Mouse (Mus musculus): ENCODE measurements around the gene Magoh. TPM values are rescaled to one million over a fixed set of nuclear protein-coding genes. Genes with fewer than 3 reads are reported as not detected.

The Magoh gene
- polyA plus RNA-seq, 1 experiment, result 29.4 TPM

- 83% methylated on average over 5 of the region's 5 CpGs for WGBS
- H3K4me3 ChIP-seq (ENCODE audit: extremely low read depth, insufficient read depth, insufficient read length), result no peak overlapping the region
- no peaks in the 10 kb centered on the region for H3K4me1 ChIP-seq (ENCODE audit: control insufficient read depth, insufficient read depth, insufficient read length)
- no peaks in the 10 kb centered on the region for H3K27me3 ChIP-seq (ENCODE audit: control insufficient read depth, insufficient read depth, low read length)
- no peak for DNase-seq (ENCODE audit: low read depth in 1 of 2, low spot score in 2 of 2)
- no peaks in the 10 kb centered on the region for H3K36me3 ChIP-seq (ENCODE audit: control insufficient read depth, insufficient read depth, low read length)
- no peak overlapping the region for H3K27ac ChIP-seq (ENCODE audit: insufficient read depth, low read length)
- no peak for TF ChIP-seq POLR2A (IDR thresholded peaks at IDR 0.05; ENCODE audit: low read depth, low read length)
- no peak for TF ChIP-seq CTCF (IDR thresholded peaks at IDR 0.05; ENCODE audit: extremely low read depth, insufficient read depth, insufficient read length, insufficient replicate concordance)
These were observed 44.0 kb upstream of the Magoh start for GRCm38 (mm10) chr4:107835508-107835909.

- H3K4me1 ChIP-seq (ENCODE audit: control insufficient read depth, insufficient read depth, insufficient read length), result no peaks in the 10 kb centered on the region
- H3K36me3 ChIP-seq (ENCODE audit: control insufficient read depth, insufficient read depth, low read length), result no peaks in the 10 kb centered on the region
- no peaks in the 10 kb centered on the region for H3K27me3 ChIP-seq (ENCODE audit: control insufficient read depth, insufficient read depth, low read length)
- no peak overlapping the region for H3K27ac ChIP-seq (ENCODE audit: insufficient read depth, low read length)
- WGBS, result 89% methylated on average over 5 of the region's 5 CpGs
- no peak for DNase-seq (ENCODE audit: low read depth in 1 of 2, low spot score in 2 of 2)
- TF ChIP-seq POLR2A (IDR thresholded peaks at IDR 0.05; ENCODE audit: low read depth, low read length) (no peak), CTCF (IDR thresholded peaks at IDR 0.05; ENCODE audit: extremely low read depth, insufficient read depth, insufficient read length, insufficient replicate concordance) (no peak)
- no peak overlapping the region for H3K4me3 ChIP-seq (ENCODE audit: extremely low read depth, insufficient read depth, insufficient read length)
These were observed 42.8 kb upstream of the Magoh start for GRCm38 (mm10) chr4:107836758-107837157.

GRCm38 (mm10) chr4:107837910-107838309 is 41.6 kb upstream of the Magoh start:
- Histone ChIP-seq H3K36me3 (ENCODE audit: control insufficient read depth, insufficient read depth, low read length) (no peaks in the 10 kb centered on the region), H3K27me3 (ENCODE audit: control insufficient read depth, insufficient read depth, low read length) (no peaks in the 10 kb centered on the region), H3K4me3 (ENCODE audit: extremely low read depth, insufficient read depth, insufficient read length) (no peak overlapping the region), H3K4me1 (ENCODE audit: control insufficient read depth, insufficient read depth, insufficient read length) (no peaks in the 10 kb centered on the region), H3K27ac (ENCODE audit: insufficient read depth, low read length) (no peak overlapping the region)
- 91% methylated on average over 3 of the region's 3 CpGs for WGBS
- DNase-seq (ENCODE audit: low read depth in 1 of 2, low spot score in 2 of 2), result no peak
- TF ChIP-seq POLR2A (IDR thresholded peaks at IDR 0.05; ENCODE audit: low read depth, low read length) (no peak), CTCF (IDR thresholded peaks at IDR 0.05; ENCODE audit: extremely low read depth, insufficient read depth, insufficient read length, insufficient replicate concordance) (no peak)

GRCm38 (mm10) chr4:107843687-107844086 is 35.9 kb upstream of the Magoh start:
- no peaks in the 10 kb centered on the region for H3K27me3 ChIP-seq (ENCODE audit: control insufficient read depth, insufficient read depth, low read length)
- no peak overlapping the region for H3K27ac ChIP-seq (ENCODE audit: insufficient read depth, low read length)
- no peaks in the 10 kb centered on the region for H3K4me1 ChIP-seq (ENCODE audit: control insufficient read depth, insufficient read depth, insufficient read length)
- TF ChIP-seq CTCF (IDR thresholded peaks at IDR 0.05; ENCODE audit: extremely low read depth, insufficient read depth, insufficient read length, insufficient replicate concordance), result no peak
- no peak for TF ChIP-seq POLR2A (IDR thresholded peaks at IDR 0.05; ENCODE audit: low read depth, low read length)
- WGBS, result 92% methylated on average over 8 of the region's 8 CpGs
- no peak overlapping the region for H3K4me3 ChIP-seq (ENCODE audit: extremely low read depth, insufficient read depth, insufficient read length)
- no peaks in the 10 kb centered on the region for H3K36me3 ChIP-seq (ENCODE audit: control insufficient read depth, insufficient read depth, low read length)
- no peak for DNase-seq (ENCODE audit: low read depth in 1 of 2, low spot score in 2 of 2)

GRCm38 (mm10) chr4:107844971-107845370 is 34.6 kb upstream of the Magoh start:
- WGBS, result 2% methylated on average over 10 of the region's 10 CpGs
- H3K4me3 ChIP-seq (ENCODE audit: extremely low read depth, insufficient read depth, insufficient read length), result no peak overlapping the region
- peak in 1 of 2 experiments; percentile 64 for DNase-seq (ENCODE audit: low read depth in 1 of 2, low spot score in 2 of 2)
- no peaks in the 10 kb centered on the region for H3K4me1 ChIP-seq (ENCODE audit: control insufficient read depth, insufficient read depth, insufficient read length)
- no peak overlapping the region for H3K27ac ChIP-seq (ENCODE audit: insufficient read depth, low read length)
- TF ChIP-seq POLR2A (IDR thresholded peaks at IDR 0.05; ENCODE audit: low read depth, low read length) (no peak), CTCF (IDR thresholded peaks at IDR 0.05; ENCODE audit: extremely low read depth, insufficient read depth, insufficient read length, insufficient replicate concordance) (peak; percentile 89)
- no peaks in the 10 kb centered on the region for H3K27me3 ChIP-seq (ENCODE audit: control insufficient read depth, insufficient read depth, low read length)
- no peaks in the 10 kb centered on the region for H3K36me3 ChIP-seq (ENCODE audit: control insufficient read depth, insufficient read depth, low read length)

GRCm38 (mm10) chr4:107846795-107847194 is 32.8 kb upstream of the Magoh start:
- WGBS, result 87% methylated on average over 7 of the region's 7 CpGs
- no peaks in the 10 kb centered on the region for H3K36me3 ChIP-seq (ENCODE audit: control insufficient read depth, insufficient read depth, low read length)
- H3K4me3 ChIP-seq (ENCODE audit: extremely low read depth, insufficient read depth, insufficient read length), result no peak overlapping the region
- H3K4me1 ChIP-seq (ENCODE audit: control insufficient read depth, insufficient read depth, insufficient read length), result no peaks in the 10 kb centered on the region
- no peak for DNase-seq (ENCODE audit: low read depth in 1 of 2, low spot score in 2 of 2)
- TF ChIP-seq CTCF (IDR thresholded peaks at IDR 0.05; ENCODE audit: extremely low read depth, insufficient read depth, insufficient read length, insufficient replicate concordance), result no peak
- no peak for TF ChIP-seq POLR2A (IDR thresholded peaks at IDR 0.05; ENCODE audit: low read depth, low read length)
- no peak overlapping the region for H3K27ac ChIP-seq (ENCODE audit: insufficient read depth, low read length)
- H3K27me3 ChIP-seq (ENCODE audit: control insufficient read depth, insufficient read depth, low read length), result no peaks in the 10 kb centered on the region

- TF ChIP-seq CTCF (IDR thresholded peaks at IDR 0.05; ENCODE audit: extremely low read depth, insufficient read depth, insufficient read length, insufficient replicate concordance) (no peak), POLR2A (IDR thresholded peaks at IDR 0.05; ENCODE audit: low read depth, low read length) (no peak)
- no peak for DNase-seq (ENCODE audit: low read depth in 1 of 2, low spot score in 2 of 2)
- WGBS, result 88% methylated on average over 5 of the region's 5 CpGs
- Histone ChIP-seq H3K36me3 (ENCODE audit: control insufficient read depth, insufficient read depth, low read length) (no peaks in the 10 kb centered on the region), H3K27ac (ENCODE audit: insufficient read depth, low read length) (no peak overlapping the region), H3K27me3 (ENCODE audit: control insufficient read depth, insufficient read depth, low read length) (no peaks in the 10 kb centered on the region), H3K4me1 (ENCODE audit: control insufficient read depth, insufficient read depth, insufficient read length) (no peaks in the 10 kb centered on the region), H3K4me3 (ENCODE audit: extremely low read depth, insufficient read depth, insufficient read length) (no peak overlapping the region)
These were observed 31.0 kb upstream of the Magoh start for GRCm38 (mm10) chr4:107848546-107848945.

Data from spleen, adult 2 months (tissue).